Mouse (Mus musculus): ENCODE measurements around the gene Dqx1.

The Dqx1 gene

DNA sequence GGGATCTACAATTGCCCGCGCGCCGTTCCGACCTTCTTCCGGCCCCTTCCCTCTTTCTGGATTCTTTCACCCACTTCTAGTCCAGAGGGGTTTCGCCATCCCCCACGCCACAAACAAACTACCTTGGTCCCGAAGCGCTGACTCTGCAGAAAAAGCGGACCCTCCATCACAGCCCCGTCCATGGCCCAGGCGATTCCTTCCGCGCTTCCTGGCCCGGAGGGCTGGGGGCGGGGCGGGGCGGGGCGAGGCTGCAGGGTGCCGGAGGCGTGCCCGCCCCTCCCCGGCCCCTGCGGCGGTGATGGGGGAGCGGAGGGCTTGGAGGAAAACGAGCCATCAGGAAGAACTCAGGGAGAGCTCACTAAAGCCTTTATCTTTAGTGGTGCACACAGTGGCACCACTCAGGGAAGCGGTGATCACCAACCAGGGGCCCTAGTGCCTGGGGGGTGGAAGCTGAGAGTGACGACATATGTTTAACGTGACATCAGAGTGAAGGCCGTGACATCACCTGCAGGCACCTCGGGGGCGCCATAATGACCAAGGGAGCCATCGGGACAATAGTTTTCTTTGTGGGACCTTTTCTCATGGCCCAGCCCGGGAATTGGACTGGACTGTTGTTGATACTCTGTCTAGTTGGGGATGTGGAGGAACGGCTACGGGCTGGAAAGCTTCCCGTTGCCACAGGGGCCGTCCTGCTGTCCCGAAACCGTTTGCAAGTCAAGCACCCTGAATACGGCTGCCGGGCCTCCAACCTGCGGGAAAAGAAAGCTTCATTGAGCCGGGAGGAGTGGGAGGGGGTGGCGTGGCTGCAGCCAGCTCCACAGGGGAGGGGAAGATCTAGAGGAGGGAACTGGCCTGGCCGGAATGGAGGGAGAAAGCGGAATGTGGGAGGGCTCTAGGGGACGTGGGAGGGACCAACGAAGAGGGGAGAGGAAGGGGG is 24.1 kb upstream of the Dqx1 start, which contains the start of the genes Dok1 and Loxl3:
Gene Dok1, minus strand, starts transcription at position 223 of the 937 bp plus-strand sequence.
Gene Loxl3, plus strand, starts transcription at position 925 of the 937 bp plus-strand sequence.
- DNase-seq (ENCODE audit: low spot score) = peak; percentile 52

DNA sequence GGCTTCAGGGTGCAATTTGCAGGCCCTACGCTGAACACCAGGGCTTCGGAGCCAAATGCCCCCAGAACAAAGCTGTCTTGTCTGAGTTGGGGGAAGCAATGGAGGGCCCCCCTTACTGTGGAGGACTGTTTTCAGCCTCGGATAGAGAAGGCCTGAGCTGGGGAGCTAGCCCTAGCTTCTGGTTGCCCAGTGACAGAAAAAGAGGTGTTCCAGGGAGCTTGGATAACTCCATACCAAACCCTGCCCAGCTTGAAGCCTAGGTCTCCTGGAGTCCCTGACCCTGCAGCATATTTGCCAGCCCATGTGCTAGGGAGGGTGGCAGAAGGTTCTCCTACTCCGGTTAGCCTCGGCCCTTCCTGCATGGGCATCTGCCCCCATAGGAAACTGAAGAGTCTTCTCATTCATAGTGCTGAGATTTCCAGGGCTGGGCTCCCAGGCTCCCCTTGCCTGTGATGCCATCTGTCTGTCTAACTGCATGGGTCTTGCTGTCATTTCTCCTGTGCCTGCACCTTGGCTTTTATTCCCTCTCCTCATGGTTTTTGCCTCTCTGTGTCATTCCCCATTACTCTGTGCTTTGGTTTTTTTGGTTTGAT is 23.1 kb upstream of the Dqx1 start:
- DNase-seq (ENCODE audit: low spot score) = no peak

DNA sequence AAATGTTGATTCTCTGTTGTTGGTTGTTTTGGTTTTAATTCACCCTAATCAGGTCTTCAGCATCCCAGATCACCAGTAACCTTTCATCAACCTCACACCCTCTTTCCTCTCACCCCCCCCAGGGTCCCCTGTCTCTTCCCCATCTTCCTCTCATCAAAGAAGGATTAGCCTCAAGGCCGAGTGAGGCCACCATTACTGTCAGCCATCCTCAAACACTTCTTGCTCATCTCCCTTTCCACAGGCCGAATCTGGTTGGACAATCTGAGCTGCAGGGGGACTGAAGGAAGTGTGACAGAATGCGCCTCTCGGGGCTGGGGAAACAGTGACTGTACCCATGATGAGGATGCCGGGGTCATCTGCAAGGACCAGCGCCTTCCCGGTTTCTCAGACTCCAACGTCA is 20.5 kb upstream of the Dqx1 start:
- no peak for DNase-seq (ENCODE audit: low spot score)

DNA sequence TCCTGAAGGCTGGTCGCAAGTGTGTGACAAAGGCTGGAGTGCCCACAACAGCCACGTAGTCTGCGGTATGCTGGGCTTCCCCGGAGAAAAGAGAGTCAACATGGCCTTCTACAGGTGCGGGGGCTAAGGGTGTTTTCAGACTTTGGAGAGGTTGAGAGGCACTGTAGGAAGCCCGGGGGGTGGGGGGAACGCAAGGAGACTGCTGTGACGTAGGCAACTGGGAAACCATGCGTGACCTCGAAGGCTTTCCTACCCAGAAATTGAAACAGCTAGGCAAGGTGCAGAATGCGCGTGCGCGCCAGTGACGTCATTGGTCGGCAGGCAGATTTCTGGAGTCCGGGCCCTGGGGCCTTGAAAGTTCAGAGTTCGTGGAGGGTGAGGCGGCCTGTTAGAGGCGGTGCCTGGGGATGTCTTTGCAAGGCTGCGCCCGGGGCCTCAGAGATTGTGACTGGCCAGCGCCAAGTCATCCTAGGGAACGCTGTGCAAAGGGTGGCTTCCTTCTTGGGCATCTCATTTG is 19.1 kb upstream of the Dqx1 start:
- peak; percentile 71 for DNase-seq (ENCODE audit: low spot score)

DNA sequence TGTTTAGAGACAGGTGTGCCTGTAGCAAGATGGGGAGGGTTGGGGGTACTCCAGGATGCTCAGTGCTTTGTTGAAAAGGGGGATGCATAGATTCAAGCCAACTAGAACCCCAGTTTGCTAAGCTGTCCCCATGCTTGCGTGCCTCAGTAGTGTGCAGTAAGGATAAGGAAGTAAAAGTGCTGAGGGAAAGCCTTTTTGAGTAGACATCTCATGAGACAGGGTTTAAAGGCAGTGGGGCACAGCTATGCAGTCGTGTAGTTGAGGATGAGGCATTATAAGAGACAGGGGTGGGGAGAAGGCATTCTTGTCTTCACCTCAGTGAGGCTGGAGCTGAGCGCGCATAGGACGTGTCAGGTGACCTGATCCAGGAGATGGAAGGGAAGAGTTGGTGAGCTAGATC is 17.0 kb upstream of the Dqx1 start:
- no peak for DNase-seq (ENCODE audit: low spot score)

DNA sequence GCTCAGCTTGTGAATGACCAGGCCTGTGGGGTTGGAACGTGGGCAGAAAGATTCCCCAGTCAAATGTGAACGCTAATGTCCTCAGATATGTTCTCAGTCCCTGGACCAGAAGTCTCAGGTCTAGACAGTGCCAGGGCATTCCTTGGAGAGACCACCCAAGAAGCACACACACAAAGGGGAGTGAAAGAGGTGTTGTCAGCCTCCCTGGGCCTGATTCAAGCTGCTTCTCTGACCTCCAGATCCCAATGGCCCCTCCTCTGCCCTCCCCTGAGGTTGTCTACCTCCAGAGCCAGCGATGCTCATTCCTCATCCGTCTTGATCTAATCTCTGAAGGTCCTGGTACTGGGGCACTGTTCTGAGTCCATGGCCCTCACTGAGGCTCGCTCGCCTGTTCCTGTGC is 14.1 kb upstream of the Dqx1 start:
- no peak for DNase-seq (ENCODE audit: low spot score)

DNA sequence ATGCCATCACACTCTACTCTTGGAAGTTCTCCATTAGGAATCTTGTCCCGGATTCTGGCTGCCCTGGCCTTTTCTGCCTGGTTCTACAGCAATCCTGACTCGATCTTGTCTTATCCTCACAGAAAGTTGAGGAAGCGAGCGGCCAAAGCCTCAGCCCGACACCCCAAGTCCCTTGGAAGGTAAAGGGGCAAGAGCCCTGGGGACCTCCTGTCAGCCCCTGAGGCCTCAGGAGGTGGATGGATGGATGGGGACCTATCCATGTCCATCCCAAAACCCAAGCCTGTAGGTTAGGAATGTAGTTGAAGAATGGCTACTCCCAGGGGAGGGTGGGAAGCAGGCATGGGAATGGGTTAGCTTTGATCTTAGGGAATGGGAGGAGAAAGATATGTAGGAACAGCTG is 13.7 kb upstream of the Dqx1 start:
- DNase-seq (ENCODE audit: low spot score) = no peak

DNA sequence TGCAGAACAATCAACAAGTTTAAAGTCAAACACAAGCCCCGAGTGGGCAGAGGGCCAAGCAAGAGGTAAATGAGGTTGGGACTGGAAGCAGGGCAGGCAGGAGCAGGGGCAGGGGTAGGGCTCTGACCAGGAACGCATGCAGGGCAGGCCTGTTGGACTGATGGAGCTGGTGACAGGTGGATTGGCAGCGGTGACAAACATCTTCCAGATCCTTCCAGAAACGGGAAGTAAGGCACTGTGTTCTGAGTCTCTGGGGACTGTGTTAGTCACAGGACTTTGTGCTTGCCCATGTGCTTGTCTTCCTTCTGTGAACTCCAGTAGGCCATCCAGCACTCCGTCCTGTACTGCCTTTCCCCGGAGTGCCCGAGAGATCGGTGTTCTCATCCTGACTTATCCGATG is 12.9 kb upstream of the Dqx1 start:
- DNase-seq (ENCODE audit: low spot score) = no peak

DNA sequence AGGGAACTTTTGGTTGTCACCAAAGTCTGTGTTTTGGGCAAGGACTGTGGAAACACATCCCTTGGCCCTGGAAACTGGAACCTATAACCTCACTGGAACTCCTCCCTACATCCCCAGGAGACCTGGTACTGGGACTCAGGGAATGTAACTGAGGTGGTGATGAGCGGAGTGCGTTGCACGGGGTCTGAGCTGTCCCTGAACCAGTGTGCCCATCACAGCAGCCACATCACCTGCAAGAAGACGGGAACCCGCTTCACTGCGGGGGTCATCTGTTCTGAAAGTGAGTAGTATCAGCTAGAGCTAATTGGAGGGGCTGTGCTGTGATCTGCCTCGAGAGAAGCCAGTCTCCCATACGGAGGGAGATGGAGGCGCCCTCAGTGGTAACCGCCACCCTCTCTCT is 8.3 kb upstream of the Dqx1 start:
- DNase-seq (ENCODE audit: low spot score) = no peak

DNA sequence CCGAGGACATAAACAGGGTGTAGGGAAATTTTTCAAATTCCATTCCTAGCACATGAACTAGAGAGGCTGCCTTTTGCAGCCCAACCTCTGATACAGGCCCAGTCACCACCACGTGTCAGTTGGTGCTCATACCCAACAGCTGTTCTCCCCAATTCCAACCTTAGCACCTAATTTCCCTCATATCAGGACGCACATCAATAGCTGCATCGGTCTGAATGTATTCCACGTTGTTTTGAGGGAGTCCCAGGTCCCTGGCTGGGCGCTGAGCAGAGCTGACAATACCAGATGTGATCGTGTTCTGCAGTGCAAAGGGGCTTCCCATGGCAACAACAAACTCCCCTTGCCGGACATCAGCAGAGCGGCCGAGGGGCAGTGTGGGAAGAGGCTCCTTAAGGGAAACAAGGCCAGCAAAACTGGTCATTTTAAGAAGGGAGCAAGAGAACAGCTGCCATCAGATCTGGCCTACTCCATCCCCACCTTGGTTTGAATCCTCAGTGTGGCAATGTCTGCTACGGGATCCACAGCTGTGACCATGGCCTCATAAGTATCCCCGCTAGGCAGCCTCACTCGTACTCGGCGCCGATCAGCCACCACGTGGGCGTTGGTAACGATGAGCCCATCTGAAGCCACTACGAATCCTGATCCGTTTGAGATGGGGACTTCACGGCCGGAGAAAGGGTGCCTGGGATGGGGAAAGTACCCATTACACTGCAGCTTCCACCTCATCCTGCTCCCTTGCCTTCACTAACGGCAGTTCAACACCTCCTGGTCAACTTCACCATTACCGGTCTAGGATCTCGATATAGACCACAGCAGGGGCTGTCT is 4.3 kb upstream of the Dqx1 start:
- no peak for DNase-seq (ENCODE audit: low spot score)

DNA sequence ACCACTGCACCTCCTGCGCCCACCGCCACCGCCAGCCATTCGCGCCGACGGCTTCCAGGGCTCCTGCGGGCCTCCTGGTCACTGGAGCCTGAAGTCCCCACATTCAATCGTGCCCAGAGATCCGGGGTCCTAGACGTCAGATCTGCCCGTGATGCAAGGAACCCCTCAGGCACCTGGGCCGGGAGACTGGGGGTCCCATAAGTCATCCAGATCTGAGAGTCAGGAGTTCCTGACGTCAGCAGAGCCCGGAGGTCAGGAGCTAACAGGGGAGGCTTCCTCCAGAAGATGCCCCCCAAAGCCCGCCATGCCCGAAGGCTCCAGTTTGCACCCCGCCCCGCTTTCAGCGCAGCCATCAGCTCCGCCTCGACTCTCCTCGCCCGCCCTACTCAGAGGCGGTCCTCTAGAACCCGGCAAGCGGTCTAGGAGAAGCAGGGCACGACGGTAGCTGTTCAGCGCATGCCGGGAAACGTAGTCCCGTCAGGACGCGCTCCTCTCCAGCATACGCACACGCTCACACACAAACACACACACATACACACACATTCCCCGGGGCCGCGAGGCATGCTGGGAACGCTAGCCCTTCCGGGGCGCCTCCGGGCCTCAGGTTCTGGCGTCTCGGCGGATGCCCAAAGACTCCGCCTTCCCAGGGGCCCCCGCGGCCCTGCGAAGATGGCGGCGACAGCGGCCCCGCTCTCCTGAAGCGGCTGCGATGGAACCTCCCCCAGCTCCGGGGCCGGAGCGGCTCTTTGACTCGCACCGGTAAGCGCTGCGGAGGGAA is 3.4 kb upstream of the Dqx1 start, which contains the start of gene Aup1:
Gene Aup1, plus strand, starts transcription at position 448 of the 778 bp plus-strand sequence.
- DNase-seq (ENCODE audit: low spot score) = peak; percentile 83

DNA sequence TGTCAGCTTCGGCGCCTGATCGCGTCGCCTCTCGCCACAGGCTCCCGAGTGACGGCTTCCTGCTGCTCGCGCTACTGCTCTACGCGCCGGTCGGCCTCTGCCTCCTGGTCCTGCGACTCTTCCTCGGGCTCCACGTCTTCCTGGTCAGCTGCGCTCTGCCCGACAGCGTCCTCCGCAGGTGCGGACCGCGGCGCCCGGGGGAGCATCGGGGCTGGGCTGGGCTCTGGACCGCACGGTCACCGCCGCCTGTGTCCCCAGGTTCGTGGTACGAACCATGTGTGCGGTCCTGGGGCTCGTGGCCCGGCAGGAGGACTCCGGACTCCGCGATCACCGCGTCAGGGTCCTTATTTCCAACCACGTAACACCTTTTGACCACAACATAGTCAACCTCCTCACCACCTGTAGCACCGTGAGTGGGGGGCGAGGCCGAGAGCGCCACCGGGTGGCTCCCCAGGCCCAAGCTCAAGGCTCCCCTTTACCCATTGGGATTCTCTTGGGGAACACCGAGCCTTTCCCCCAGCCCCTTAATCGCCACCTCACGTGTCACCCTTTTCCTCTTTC is 2.7 kb upstream of the Dqx1 start, which contains the start of gene Htra2:
Gene Htra2, minus strand, starts transcription at position 403 of the 561 bp plus-strand sequence.
- DNase-seq (ENCODE audit: low spot score) = no peak

DNA sequence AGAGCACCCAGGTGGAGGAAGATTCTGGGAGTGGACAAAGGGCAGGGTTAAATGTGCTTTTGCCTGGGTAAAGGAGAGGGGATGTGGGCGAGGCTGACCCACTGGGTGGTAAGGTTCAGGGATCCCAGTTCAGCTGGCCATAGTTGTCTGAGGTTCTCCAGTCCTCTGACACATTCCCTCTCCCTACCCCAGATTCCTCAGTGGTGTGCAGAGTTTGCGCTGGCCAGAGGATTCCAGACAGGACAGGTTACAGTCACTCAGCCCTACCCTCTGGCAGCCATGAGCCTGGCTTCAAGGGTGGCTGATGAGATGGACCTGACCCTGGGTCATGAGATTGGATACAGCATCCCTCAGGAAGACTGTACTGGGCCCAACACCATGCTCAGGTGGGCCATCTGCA is 1.1 kb downstream of the Dqx1 start:
- DNase-seq (ENCODE audit: low spot score) = no peak

DNA sequence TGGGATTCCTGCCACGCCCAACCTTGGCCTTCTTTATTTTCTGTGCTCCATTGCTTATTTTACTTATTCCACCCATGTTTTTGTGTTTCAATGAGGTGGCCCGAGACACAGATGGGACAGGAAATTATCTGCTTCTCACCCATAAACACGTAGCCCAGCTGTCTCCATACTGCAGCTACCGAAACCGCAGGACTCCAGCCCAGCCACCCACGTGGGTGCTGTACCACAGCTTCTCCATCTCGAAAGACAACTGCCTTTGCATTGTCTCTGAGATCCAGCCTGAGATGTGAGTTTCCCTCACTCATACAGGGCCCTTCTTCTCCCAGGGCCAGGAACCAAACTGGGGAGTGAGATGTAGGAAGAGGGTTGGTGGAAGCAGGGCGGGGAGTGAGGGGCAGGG is 8.4 kb downstream of the Dqx1 start:
- no peak for DNase-seq (ENCODE audit: low spot score)

DNA sequence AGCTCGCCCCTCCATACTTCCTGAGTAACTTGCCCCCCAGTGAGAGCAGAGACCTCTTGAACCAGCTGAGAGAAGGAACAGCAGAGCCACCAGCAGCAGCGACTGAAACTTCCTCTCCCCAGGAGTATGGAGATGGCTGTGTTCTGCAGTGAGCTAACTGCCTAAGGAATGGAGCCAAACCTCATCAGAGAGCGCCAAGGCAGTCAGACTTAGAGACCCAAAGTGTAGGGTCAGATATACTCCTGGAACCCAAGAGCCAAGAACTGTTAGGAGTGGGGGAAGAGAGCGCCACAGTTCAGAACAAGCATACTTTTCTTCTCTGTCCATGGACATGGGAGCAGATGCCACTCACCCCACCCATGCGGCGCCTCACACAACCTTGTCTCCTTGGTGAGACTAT is 8.8 kb downstream of the Dqx1 start:
- no peak for DNase-seq (ENCODE audit: low spot score)

DNA sequence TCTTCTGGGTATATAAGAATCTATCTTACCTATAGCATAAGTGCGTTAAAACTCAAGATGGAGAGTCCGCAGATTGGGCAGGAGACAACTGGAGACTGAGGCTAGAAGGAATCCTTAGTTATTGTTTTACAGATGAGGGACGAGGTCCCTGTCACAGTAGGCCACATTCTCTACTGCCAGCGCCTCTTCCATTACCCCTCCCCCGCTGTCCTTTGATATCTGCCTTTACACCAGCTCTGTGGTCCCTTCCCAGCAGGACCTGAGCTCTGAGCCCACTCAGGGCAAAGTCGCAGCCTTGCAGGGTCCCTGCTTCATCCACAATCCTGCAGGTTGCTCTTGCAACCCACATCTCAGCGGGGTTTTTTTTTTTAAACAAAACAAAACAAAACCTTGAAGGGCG is 10.6 kb downstream of the Dqx1 start:
- no peak for DNase-seq (ENCODE audit: low spot score)

DNA sequence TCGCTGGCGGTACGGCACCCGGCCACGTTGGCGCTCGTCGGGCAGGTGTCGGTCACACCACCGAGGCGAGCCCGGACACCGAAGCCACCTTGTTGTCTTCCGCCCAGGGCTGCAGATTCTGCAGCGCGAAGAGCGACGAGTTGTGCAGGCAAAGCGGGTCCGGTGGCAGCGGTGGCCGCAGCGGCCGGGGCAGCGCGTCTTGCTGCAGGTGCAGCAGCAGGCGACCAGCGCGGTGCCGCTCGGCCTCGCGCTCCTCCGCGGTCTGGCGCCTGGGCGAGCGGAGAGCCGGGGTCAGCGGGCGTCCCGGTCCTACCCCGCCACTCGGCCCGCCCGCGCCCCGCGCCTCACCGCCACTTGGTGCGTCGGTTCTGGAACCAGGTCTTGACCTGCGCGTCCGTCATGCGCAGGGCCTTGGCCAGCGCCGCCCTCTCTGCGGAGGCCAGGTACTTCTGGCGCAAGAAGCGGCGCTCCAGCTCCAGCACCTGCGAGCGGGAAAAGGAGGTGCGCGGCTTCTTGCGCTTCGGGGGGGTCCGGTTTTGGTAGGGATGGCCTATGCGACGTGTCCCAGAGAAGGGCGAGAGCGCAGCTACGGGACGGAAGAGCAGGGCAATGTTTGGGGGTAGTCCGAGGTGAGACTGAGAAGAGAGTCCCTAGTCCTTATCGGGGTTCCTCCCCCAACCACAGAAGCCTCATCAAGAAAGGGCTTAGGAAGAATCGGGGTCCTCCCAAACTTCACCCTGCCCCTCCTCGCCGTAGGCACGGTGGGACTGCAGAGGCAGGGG is 11.3 kb downstream of the Dqx1 start:
- DNase-seq (ENCODE audit: low spot score) = no peak

DNA sequence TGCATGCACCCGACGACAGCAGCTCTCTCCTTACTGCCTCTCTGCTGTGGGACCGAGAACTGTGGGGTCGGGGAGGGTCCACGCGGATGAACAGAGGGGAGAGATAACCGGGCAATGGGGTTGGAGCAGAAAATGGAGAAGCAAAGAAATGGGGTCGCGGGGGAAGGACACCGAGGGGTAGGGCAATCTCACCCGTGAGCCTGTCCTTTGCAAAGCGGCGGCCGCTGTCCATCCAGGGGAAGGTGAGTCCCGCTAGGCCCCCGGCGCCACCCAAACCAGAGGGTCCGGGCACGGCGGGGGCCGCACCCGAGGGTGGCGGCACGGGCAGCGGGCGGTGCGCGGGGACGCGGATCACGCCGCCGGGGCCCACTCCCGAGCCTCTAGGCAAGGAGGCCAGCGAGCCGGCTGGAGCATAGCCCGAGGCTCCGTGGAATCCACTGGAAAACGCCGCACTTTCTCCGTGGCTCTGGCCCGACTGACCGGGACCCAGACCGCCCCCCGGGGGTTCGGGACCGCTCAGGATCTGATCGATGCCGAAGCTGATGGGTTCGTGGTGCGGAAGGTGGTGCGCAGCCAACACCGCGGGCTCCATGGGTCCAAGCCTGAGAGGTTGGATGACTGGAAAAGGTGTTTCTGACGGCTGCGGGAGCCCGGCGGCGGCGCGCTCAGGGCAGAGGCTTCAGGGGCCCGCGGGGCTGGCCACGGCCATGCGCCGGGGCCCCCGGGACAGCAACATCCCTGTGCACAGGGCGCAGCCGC is 12.0 kb downstream of the Dqx1 start:
- DNase-seq (ENCODE audit: low spot score) = no peak

DNA sequence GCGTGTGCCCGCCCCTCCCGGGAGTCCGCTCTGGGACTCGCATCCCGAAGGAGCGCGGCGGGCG is 12.4 kb downstream of the Dqx1 start, which contains the start of gene Tlx2:
Gene Tlx2, minus strand, starts transcription at position 47 of the 64 bp plus-strand sequence.
- DNase-seq (ENCODE audit: low spot score) = no peak
